Mouse (Mus musculus) heart, adult 2 months (tissue): Measurements from ENCODE around the gene Lrsam1. TPM values are rescaled to one million over a fixed set of nuclear protein-coding genes. Genes with fewer than 3 reads are reported as not detected.

Experiments used
- DNase-seq, 2 experiments: peaks; one replicate each; pipeline ENCODE4 v3.0.0; 2021
- H3K27ac ChIP-seq: fragments of 200-600 bp; 2 replicates; pipeline ENCODE4 v1.8.1; 2022
- H3K27me3 ChIP-seq: fragments of 200-500 bp; 2 replicates; pipeline ENCODE4 v1.6.1; 2012; ENCODE audit warnings: mild to moderate bottlenecking, low read length, inconsistent platforms, mixed read lengths; ENCODE audit not compliant: control insufficient read depth, insufficient read depth
- H3K36me3 ChIP-seq: fragments of 200-500 bp; 2 replicates; pipeline ENCODE4 v1.6.1; 2012; ENCODE audit warnings: low read length, inconsistent platforms; ENCODE audit not compliant: control insufficient read depth, insufficient read depth
- H3K4me1 ChIP-seq: fragments of 200-500 bp; 2 replicates; pipeline ENCODE4 v1.6.1; 2011; ENCODE audit warnings: low read length; ENCODE audit not compliant: control insufficient read depth, insufficient read depth
- H3K4me3 ChIP-seq: fragments of 200-600 bp; 2 replicates; pipeline ENCODE4 v1.8.1; 2022
- H3K79me2 ChIP-seq: fragments of 200-500 bp; replicated peaks from 2 replicates; pipeline ENCODE4 v1.6.1; 2012; ENCODE audit warnings: mild to moderate bottlenecking, inconsistent platforms, low read length, moderate library complexity, mixed read lengths; ENCODE audit not compliant: control insufficient read depth, insufficient read depth
- H3K9ac ChIP-seq: fragments of 200-500 bp; 2 replicates; pipeline ENCODE4 v1.6.1; 2012; ENCODE audit warnings: low read depth, mild to moderate bottlenecking, control low read depth, inconsistent platforms, low read length, mixed read lengths
- CTCF ChIP-seq: fragments of 200-600 bp; IDR thresholded peaks from 2 replicates; pipeline ENCODE4 v1.8.1; 2022; ENCODE audit warnings: antibody characterized with exemption, mild to moderate bottlenecking, moderate library complexity
- EP300 ChIP-seq: fragments of 200-500 bp; IDR thresholded peaks from 2 replicates; pipeline ENCODE4 v1.6.1; 2011; ENCODE audit warnings: low read depth, low read length, control low read depth; ENCODE audit not compliant: insufficient read depth
- POLR2A ChIP-seq: fragments of 200-500 bp; IDR thresholded peaks from 2 replicates; pipeline ENCODE4 v1.6.1; 2011; ENCODE audit warnings: mild to moderate bottlenecking, low read depth, low read length, control low read depth; ENCODE audit not compliant: insufficient read depth
- WGBS: fragments of 180-500 bp; shearing (Covaris S2); methylation state at CpG from one replicate; pipeline ENCODE4 v1.1.7; 2018; 5-methylcytosine and 5-hydroxymethylcytosine counted together
- intact Hi-C: fragments of 180-260 bp; cut with DNase I; formaldehyde crosslinking; loops from one replicate; pipeline ENCODE4 v1.15.1; 2025
- polyA plus RNA-seq: library from polyadenylated mRNA; depleted of rRNA; stranded (reverse); fragments of >200 nt; gene quantifications from 2 replicates; pipeline ENCODE4 v1.2.3, GENCODE M21; 2012
- total RNA-seq, 2 experiments: library from RNA; stranded (reverse); gene quantifications; 2 replicates each; pipeline ENCODE4 v1.2.3; 2021

Gene Lrsam1
- total and polyA plus RNA-seq, 3 experiments, result 11.4 to 16.3 (median 12.6) TPM

- 87% methylated on average over 5 of the region's 5 CpGs for WGBS
- DNase-seq, result no peak
- Histone ChIP-seq H3K4me3 (no peak overlapping the region), H3K27ac (no peak overlapping the region), H3K9ac (no peak overlapping the region), H3K36me3 (no peaks in the 10 kb centered on the region), H3K4me1 (no peaks in the 10 kb centered on the region), H3K79me2 (no peaks in the 10 kb centered on the region), H3K27me3 (no peaks in the 10 kb centered on the region)
- TF ChIP-seq CTCF, result peak; percentile 77
- TF ChIP-seq EP300, result no peak
- intact Hi-C loops, result no loop called here
Measured at GRCm38 (mm10) chr2:32939418-32939817, 22.0 kb downstream of the Lrsam1 start.

GRCm38 (mm10) chr2:32938741-32939140, 22.7 kb downstream of the Lrsam1 start:
- H3K79me2 ChIP-seq, result no peaks in the 10 kb centered on the region
- TF ChIP-seq CTCF (no peak), EP300 (no peak), POLR2A (no peak)
- no peak overlapping the region for H3K27ac ChIP-seq
- no peak for DNase-seq
- no peaks in the 10 kb centered on the region for H3K27me3 ChIP-seq
- no peaks in the 10 kb centered on the region for H3K4me1 ChIP-seq
- WGBS, result 86% methylated on average over 5 of the region's 5 CpGs
- no peak overlapping the region for H3K9ac ChIP-seq
- intact Hi-C loops, result no loop called here
- no peaks in the 10 kb centered on the region for H3K36me3 ChIP-seq
- no peak overlapping the region for H3K4me3 ChIP-seq

- H3K9ac ChIP-seq, result no peak overlapping the region
- TF ChIP-seq EP300, result no peak
- TF ChIP-seq POLR2A, result no peak
- no peak for TF ChIP-seq CTCF
- H3K27ac ChIP-seq, result no peak overlapping the region
- no peaks in the 10 kb centered on the region for H3K4me1 ChIP-seq
- no peaks in the 10 kb centered on the region for H3K27me3 ChIP-seq
- H3K79me2 ChIP-seq, result no peaks in the 10 kb centered on the region
- H3K36me3 ChIP-seq, result no peaks in the 10 kb centered on the region
- H3K4me3 ChIP-seq, result no peak overlapping the region
- 81% methylated on average over 7 of the region's 7 CpGs for WGBS
- no peak for DNase-seq
- intact Hi-C loops, result no loop called here
Measured at GRCm38 (mm10) chr2:32931730-32932129, 29.7 kb downstream of the Lrsam1 start.

GRCm38 (mm10) chr2:32928947-32929829, 32.2 kb downstream of the Lrsam1 start:
- DNase-seq, result no peak
- H3K79me2 ChIP-seq, result no peaks in the 10 kb centered on the region
- no peak overlapping the region for H3K27ac ChIP-seq
- no peaks in the 10 kb centered on the region for H3K27me3 ChIP-seq
- intact Hi-C loops, result loop anchor here (1.0 to 5.0 kb wide), 2 partner anchors 65 to 142 kb away; no protein-coding TSS in a partner anchor
- H3K4me3 ChIP-seq, result no peak overlapping the region
- no peak overlapping the region for H3K9ac ChIP-seq
- TF ChIP-seq CTCF (no peak), POLR2A (no peak), EP300 (no peak)
- 87% methylated on average over 19 of the region's 19 CpGs for WGBS
- no peaks in the 10 kb centered on the region for H3K4me1 ChIP-seq
- H3K36me3 ChIP-seq, result no peaks in the 10 kb centered on the region

GRCm38 (mm10) chr2:32928235-32928946, 33.0 kb downstream of the Lrsam1 start:
- H3K9ac ChIP-seq, result no peak overlapping the region
- H3K79me2 ChIP-seq, result no peaks in the 10 kb centered on the region
- H3K36me3 ChIP-seq, result no peaks in the 10 kb centered on the region
- WGBS, result 38% methylated on average over 10 of the region's 10 CpGs
- peak; percentile 74 to 76 for DNase-seq
- TF ChIP-seq POLR2A (no peak), CTCF (peak; percentile 88), EP300 (peak; percentile 74; the same call in 1 of the 2 replicates)
- intact Hi-C loops, result loop anchor here (1.0 to 5.0 kb wide), 2 partner anchors 64 to 141 kb away; no protein-coding TSS in a partner anchor
- H3K27me3 ChIP-seq, result no peaks in the 10 kb centered on the region
- no peak overlapping the region for H3K27ac ChIP-seq
- no peaks in the 10 kb centered on the region for H3K4me1 ChIP-seq
- no peak overlapping the region for H3K4me3 ChIP-seq

- H3K9ac ChIP-seq, result no peak overlapping the region
- H3K4me3 ChIP-seq, result no peak overlapping the region
- H3K79me2 ChIP-seq, result no peaks in the 10 kb centered on the region
- H3K4me1 ChIP-seq, result no peaks in the 10 kb centered on the region
- no peaks in the 10 kb centered on the region for H3K27me3 ChIP-seq
- H3K27ac ChIP-seq, result no peak overlapping the region
- 66% methylated on average over 15 of the region's 15 CpGs for WGBS
- DNase-seq, result no peak
- intact Hi-C loops, result loop anchor here (1.0 to 5.0 kb wide), 2 partner anchors 63 to 140 kb away; no protein-coding TSS in a partner anchor
- TF ChIP-seq CTCF (no peak), EP300 (no peak), POLR2A (no peak)
- H3K36me3 ChIP-seq, result no peaks in the 10 kb centered on the region
Measured at GRCm38 (mm10) chr2:32927624-32928234, 33.7 kb downstream of the Lrsam1 start.
